Mouse (Mus musculus): ENCODE data around the gene Chid1. TPM values are rescaled to one million over a fixed set of nuclear protein-coding genes. Genes with fewer than 3 reads are reported as not detected.

The Chid1 gene
- polyA plus RNA-seq, 1 experiment from 2014 or later: 41.8 TPM

DNA sequence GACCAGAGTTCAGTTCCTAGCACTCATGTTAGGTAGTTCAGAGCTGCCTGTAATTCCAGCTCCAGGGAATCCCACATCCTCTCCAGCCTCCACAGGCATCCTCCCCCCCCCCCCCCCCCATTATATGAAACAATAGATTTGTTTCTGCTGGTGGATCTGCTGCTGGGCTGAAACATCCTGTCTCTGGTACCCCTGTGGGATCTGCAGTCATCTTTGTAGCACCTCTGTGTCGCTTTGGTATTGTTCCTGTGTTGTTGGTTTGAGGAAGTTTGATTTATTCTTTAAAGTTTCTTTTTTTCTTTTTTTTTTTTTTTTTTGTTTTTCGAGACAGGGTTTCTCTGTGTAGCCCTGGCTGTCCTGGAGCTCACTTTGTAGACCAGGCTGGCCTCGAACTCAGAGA is 35.8 kb upstream of the Chid1 start:
- H3K4me3 ChIP-seq (ENCODE audit: low read length): no peak overlapping the region
- no peaks in the 10 kb centered on the region for H3K27me3 ChIP-seq (ENCODE audit: control insufficient read depth, insufficient read depth, low read depth, low read length)
- WGBS: 76% methylated on average over 3 of the region's 3 CpGs
- H3K9me3 ChIP-seq (ENCODE audit: control insufficient read depth, low read length): no peaks in the 10 kb centered on the region
- no peak overlapping the region for H3K27ac ChIP-seq (ENCODE audit: low read length)
- H3K36me3 ChIP-seq (ENCODE audit: control insufficient read depth, insufficient read depth, low read length): no peaks in the 10 kb centered on the region
- ATAC-seq (ENCODE audit: low read depth): no peak
- 0 out of 2 replicates have a peak, but pooled peaks cover 2% of the 10 kb centered on the region for H3K4me1 ChIP-seq (replicated peaks; ENCODE audit: control insufficient read depth, insufficient read depth, low read length)
- H3K4me2 ChIP-seq (ENCODE audit: low read depth, low read length): no peak overlapping the region
- no peak overlapping the region for H3K9ac ChIP-seq (ENCODE audit: low read length)

DNA sequence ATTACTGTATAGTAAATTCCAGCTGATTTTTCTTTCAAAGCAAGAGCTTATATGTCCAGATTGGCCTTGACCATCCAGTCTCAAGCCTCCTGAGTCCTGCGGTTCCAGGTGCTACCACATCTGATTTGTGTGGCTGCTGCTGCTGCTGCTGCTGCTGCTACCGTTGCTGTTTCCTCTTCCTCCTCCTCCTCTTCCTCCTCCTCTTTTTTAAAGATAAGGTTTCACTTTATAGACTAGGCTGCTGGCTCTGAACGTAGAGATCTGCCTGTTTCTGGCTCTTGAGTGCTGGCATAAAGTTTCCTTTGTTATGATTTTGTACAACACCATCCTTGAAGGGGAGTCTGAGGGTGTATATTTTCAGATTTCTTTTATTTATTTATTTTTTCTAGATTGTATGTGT is 34.4 kb upstream of the Chid1 start:
- no peaks in the 10 kb centered on the region for H3K36me3 ChIP-seq (ENCODE audit: control insufficient read depth, insufficient read depth, low read length)
- H3K27ac ChIP-seq (ENCODE audit: low read length): no peak overlapping the region
- no peak overlapping the region for H3K4me3 ChIP-seq (ENCODE audit: low read length)
- no peaks in the 10 kb centered on the region for H3K27me3 ChIP-seq (ENCODE audit: control insufficient read depth, insufficient read depth, low read depth, low read length)
- peaks cover 2% of the 10 kb centered on the region; the same call in 1 of the 2 replicates for H3K4me1 ChIP-seq (replicated peaks; ENCODE audit: control insufficient read depth, insufficient read depth, low read length)
- no peak overlapping the region for H3K9ac ChIP-seq (ENCODE audit: low read length)
- no peak for ATAC-seq (ENCODE audit: low read depth)
- 58% methylated on average over 3 of the region's 3 CpGs for WGBS
- H3K9me3 ChIP-seq (ENCODE audit: control insufficient read depth, low read length): no peaks in the 10 kb centered on the region
- no peak overlapping the region for H3K4me2 ChIP-seq (ENCODE audit: low read depth, low read length)

DNA sequence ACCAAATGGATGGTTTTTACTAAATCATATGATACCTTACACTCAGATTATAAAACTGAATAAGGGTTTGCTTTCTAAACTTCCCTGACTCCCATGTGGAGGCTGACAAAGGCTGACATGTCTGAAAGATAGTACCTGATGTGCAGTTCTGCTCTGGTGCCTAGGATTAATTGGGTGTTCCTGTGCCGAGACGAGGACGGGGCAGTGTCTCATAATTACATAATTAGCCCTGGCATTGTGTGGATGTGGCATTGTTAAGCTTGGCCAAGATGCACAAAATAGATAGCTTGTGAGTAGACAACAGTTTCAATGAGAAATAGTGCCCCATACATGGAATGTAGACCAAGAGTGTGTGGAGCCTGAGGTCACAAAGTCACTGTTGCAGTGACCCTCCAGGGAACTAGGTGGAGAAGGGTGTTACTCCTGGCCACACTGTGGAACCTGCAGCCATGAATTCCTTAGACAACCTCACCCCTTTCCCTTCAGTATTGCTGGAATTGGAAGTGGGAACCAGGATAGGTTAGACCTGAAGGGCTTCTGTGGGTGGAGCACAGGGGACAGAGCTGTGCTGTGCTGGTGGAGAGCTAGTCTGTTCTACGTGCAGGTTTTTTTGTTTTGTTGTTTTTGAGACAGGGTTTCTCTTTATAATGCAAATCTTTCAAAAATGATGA is 31.1 kb upstream of the Chid1 start:
- no peaks in the 10 kb centered on the region for H3K9me3 ChIP-seq (ENCODE audit: control insufficient read depth, low read length)
- ATAC-seq (ENCODE audit: low read depth): no peak
- WGBS: 71% methylated on average over 4 of the region's 4 CpGs

DNA sequence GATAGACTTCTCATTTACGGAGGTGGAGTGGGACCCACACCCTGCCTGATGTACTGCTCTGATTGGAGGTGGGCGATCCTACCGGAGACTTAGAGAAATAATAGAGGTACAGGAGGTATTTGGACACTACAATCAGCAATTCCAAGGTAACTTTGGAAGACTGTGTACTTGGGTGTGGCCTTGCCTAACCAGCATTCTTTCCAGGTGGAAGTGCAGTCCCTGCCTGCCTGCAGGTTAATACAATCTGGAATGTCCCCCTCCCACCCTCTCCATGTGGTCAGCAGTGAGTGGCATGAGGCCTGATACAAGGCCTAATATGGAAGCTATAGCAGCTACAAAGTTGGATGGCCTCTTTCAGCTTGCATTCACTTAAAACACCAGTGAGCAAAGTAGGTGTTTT is 30.3 kb upstream of the Chid1 start:
- 0 out of 2 replicates have a peak, but pooled peaks have one; percentile 55 for ATAC-seq (ENCODE audit: low read depth)
- H3K27me3 ChIP-seq (ENCODE audit: control insufficient read depth, insufficient read depth, low read depth, low read length): no peaks in the 10 kb centered on the region
- H3K9ac ChIP-seq (ENCODE audit: low read length): no peak overlapping the region
- no peak overlapping the region for H3K4me2 ChIP-seq (ENCODE audit: low read depth, low read length)
- no peak overlapping the region for H3K4me3 ChIP-seq (ENCODE audit: low read length)
- H3K36me3 ChIP-seq (ENCODE audit: control insufficient read depth, insufficient read depth, low read length): 0 out of 2 replicates have a peak, but pooled peaks cover 2% of the 10 kb centered on the region
- H3K27ac ChIP-seq (ENCODE audit: low read length): no peak overlapping the region
- H3K9me3 ChIP-seq (ENCODE audit: control insufficient read depth, low read length): no peaks in the 10 kb centered on the region
- WGBS: 88% methylated on average over 3 of the region's 3 CpGs
- peaks cover 8% of the 10 kb centered on the region for H3K4me1 ChIP-seq (replicated peaks; ENCODE audit: control insufficient read depth, insufficient read depth, low read length)

More for the DNA sequence above, 31.1 kb upstream of the Chid1 start:
- no peak overlapping the region for H3K9ac ChIP-seq (ENCODE audit: low read length)
- peaks cover 8% of the 10 kb centered on the region for H3K4me1 ChIP-seq (replicated peaks; ENCODE audit: control insufficient read depth, insufficient read depth, low read length)
- no peaks in the 10 kb centered on the region for H3K36me3 ChIP-seq (ENCODE audit: control insufficient read depth, insufficient read depth, low read length)
- no peak overlapping the region for H3K4me3 ChIP-seq (ENCODE audit: low read length)
- H3K4me2 ChIP-seq (ENCODE audit: low read depth, low read length): no peak overlapping the region
- no peak overlapping the region for H3K27ac ChIP-seq (ENCODE audit: low read length)
- no peaks in the 10 kb centered on the region for H3K27me3 ChIP-seq (ENCODE audit: control insufficient read depth, insufficient read depth, low read depth, low read length)

DNA sequence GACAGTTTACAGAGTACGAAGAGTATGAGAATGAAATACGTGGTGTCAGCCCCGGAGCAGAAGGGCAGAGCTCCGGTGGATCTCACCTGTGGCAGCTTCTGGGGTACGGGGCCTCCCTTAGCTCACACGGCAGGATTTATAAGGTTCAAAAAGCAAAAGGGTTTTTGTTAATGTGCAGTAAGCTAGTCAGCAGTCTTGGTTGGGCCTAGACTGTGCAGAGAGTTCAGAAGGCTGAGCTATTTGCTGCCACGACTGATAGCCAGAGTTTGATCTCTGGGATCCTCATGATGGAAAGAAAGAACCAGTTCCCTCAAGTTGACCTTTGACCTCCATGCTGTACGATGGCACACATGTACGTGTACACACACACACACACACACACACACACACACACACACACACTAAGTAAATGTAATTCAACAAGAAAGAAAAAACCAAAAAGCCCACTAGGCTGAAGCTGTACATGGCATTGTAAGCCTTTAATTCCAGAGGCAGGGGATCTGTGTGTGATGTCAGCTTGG is 29.7 kb upstream of the Chid1 start:
- ATAC-seq (ENCODE audit: low read depth): no peak
- WGBS: 70% methylated on average over 9 of the region's 9 CpGs

DNA sequence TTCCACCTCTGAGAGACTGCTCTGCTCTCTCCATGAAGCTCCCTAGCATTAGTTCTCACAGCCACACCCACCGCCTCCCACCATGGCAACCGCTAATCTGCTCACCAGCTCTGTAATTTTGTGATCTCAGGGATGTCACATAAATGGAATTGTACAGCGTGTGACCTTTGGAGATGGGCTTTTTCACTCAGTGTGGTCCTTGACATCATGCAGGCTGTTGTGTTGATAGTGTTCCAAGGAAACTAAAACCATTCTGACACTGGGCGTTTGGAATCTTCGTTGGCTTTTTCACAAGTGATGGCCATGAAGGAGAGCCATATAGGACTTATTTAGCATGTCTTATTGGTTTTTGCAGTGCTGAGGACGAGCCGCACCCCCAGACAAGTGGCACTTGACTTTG is 26.9 kb upstream of the Chid1 start:
- no peaks in the 10 kb centered on the region for H3K9me3 ChIP-seq (ENCODE audit: control insufficient read depth, low read length)

More for the DNA sequence above, 29.7 kb upstream of the Chid1 start:
- Histone ChIP-seq H3K9ac (ENCODE audit: low read length) (no peak overlapping the region), H3K4me3 (ENCODE audit: low read length) (no peak overlapping the region), H3K27me3 (ENCODE audit: control insufficient read depth, insufficient read depth, low read depth, low read length) (no peaks in the 10 kb centered on the region), H3K36me3 (ENCODE audit: control insufficient read depth, insufficient read depth, low read length) (0 out of 2 replicates have a peak, but pooled peaks cover 2% of the 10 kb centered on the region), H3K27ac (ENCODE audit: low read length) (no peak overlapping the region), H3K4me1 (replicated peaks; ENCODE audit: control insufficient read depth, insufficient read depth, low read length) (peaks cover 9% of the 10 kb centered on the region), H3K9me3 (ENCODE audit: control insufficient read depth, low read length) (no peaks in the 10 kb centered on the region), H3K4me2 (ENCODE audit: low read depth, low read length) (no peak overlapping the region)

DNA sequence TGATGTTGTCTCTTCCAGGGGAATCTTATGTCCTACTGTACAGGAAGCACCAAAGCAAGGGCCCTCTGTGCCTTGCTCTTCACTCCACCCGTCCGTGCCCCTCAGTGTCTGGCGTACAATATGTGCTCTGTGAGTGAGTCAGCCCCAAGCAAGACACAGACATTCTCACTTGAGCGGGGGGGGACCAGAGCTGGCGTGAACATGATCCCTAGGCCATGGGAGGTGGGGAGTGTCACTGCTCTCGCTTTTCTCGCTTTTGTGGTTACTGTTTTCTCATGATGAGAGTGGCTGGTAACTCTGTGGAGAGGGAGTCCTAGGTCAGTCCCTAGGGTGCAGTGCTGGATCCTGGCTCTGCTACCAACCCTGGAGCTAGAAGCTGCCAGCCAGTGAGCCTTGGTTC is 24.9 kb upstream of the Chid1 start:
- H3K9ac ChIP-seq (ENCODE audit: low read length): peak overlapping the region; percentile 33; the same call in 1 of the 2 replicates
- no peak overlapping the region for H3K4me2 ChIP-seq (ENCODE audit: low read depth, low read length)
- no peak overlapping the region for H3K4me3 ChIP-seq (ENCODE audit: low read length)

More for the DNA sequence above, 26.9 kb upstream of the Chid1 start:
- Histone ChIP-seq H3K4me3 (ENCODE audit: low read length) (no peak overlapping the region), H3K9ac (ENCODE audit: low read length) (no peak overlapping the region), H3K4me2 (ENCODE audit: low read depth, low read length) (no peak overlapping the region), H3K4me1 (replicated peaks; ENCODE audit: control insufficient read depth, insufficient read depth, low read length) (peaks cover 22% of the 10 kb centered on the region), H3K36me3 (ENCODE audit: control insufficient read depth, insufficient read depth, low read length) (0 out of 2 replicates have a peak, but pooled peaks cover 2% of the 10 kb centered on the region), H3K27me3 (ENCODE audit: control insufficient read depth, insufficient read depth, low read depth, low read length) (no peaks in the 10 kb centered on the region), H3K27ac (ENCODE audit: low read length) (no peak overlapping the region)
- ATAC-seq (ENCODE audit: low read depth): no peak
- 61% methylated on average over 7 of the region's 7 CpGs for WGBS

DNA sequence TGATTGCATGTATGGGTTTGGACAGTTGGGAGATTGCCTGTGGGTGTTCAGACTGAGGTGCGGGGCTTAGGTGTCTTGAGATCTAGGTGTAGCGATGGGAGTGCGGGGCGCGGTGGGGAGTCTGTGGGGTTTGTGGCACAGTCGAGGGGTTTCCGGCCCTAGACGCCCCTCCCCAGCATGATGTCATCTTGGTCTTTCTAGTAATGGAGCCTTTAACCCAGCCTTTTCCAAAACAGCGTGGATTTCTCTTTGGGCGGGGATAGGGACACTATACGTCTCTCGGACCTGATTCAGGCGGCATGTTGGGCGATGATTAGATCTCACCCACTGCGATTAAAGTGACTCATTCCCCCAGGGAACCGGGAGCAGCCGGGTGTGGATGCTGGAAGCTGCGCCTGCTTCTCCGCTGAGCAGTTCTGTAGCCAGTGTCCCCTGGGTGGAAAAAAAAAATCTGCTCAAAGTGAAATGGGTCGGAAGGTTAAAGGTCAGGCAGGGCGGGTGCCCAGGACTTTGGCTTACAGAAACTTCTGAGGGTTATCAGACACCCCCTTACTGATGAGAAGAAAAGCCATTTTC is 23.3 kb upstream of the Chid1 start:
- peak; percentile 7 for ATAC-seq (ENCODE audit: low read depth)
- under 1% methylated on average over 21 of the region's 21 CpGs for WGBS
- Histone ChIP-seq H3K4me1 (replicated peaks; ENCODE audit: control insufficient read depth, insufficient read depth, low read length) (peaks cover 24% of the 10 kb centered on the region), H3K9me3 (ENCODE audit: control insufficient read depth, low read length) (no peaks in the 10 kb centered on the region), H3K9ac (ENCODE audit: low read length) (peak overlapping the region; percentile 100), H3K4me2 (ENCODE audit: low read depth, low read length) (peak overlapping the region; percentile 89), H3K36me3 (ENCODE audit: control insufficient read depth, insufficient read depth, low read length) (0 out of 2 replicates have a peak, but pooled peaks cover 2% of the 10 kb centered on the region), H3K27ac (ENCODE audit: low read length) (peak overlapping the region; percentile 77), H3K27me3 (ENCODE audit: control insufficient read depth, insufficient read depth, low read depth, low read length) (no peaks in the 10 kb centered on the region), H3K4me3 (ENCODE audit: low read length) (peak overlapping the region; percentile 99)

More for the DNA sequence above, 24.9 kb upstream of the Chid1 start:
- no peak for ATAC-seq (ENCODE audit: low read depth)
- H3K9me3 ChIP-seq (ENCODE audit: control insufficient read depth, low read length): no peaks in the 10 kb centered on the region
- WGBS: 75% methylated on average over 7 of the region's 7 CpGs
- no peaks in the 10 kb centered on the region for H3K27me3 ChIP-seq (ENCODE audit: control insufficient read depth, insufficient read depth, low read depth, low read length)
- H3K4me1 ChIP-seq (replicated peaks; ENCODE audit: control insufficient read depth, insufficient read depth, low read length): peaks cover 24% of the 10 kb centered on the region
- H3K36me3 ChIP-seq (ENCODE audit: control insufficient read depth, insufficient read depth, low read length): 0 out of 2 replicates have a peak, but pooled peaks cover 2% of the 10 kb centered on the region
- H3K27ac ChIP-seq (ENCODE audit: low read length): no peak overlapping the region

DNA sequence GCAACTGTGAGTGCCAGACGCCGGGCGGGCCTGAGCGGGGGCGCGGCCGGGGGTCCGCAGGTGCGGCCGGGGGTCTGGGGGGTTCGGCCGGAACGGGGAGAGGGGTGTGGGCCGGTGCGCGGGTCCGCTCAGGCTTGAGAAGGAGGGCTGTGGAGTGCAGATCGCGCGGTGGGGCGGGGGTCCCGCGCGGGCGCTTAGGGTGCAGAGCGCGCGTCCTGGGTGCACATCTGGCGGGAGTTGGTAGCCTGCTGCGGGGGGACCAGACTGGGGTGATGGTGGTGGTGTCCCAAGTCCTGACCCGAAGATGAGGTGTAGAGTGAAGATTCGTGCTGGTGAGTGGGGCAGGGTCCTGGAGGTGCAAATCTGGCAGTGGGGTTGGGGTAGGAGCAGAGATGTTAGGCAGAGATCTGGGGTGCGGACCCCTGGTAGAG is 22.8 kb upstream of the Chid1 start:
- peak overlapping the region; percentile 100 for H3K9ac ChIP-seq (ENCODE audit: low read length)
- peak overlapping the region; percentile 77 for H3K27ac ChIP-seq (ENCODE audit: low read length)
- under 1% methylated on average over 32 of the region's 33 CpGs for WGBS
- no peaks in the 10 kb centered on the region for H3K27me3 ChIP-seq (ENCODE audit: control insufficient read depth, insufficient read depth, low read depth, low read length)
- peaks cover 24% of the 10 kb centered on the region for H3K4me1 ChIP-seq (replicated peaks; ENCODE audit: control insufficient read depth, insufficient read depth, low read length)
- 0 out of 2 replicates have a peak, but pooled peaks cover 2% of the 10 kb centered on the region for H3K36me3 ChIP-seq (ENCODE audit: control insufficient read depth, insufficient read depth, low read length)
- H3K4me2 ChIP-seq (ENCODE audit: low read depth, low read length): peak overlapping the region; percentile 89
- peak overlapping the region; percentile 99 for H3K4me3 ChIP-seq (ENCODE audit: low read length)
- no peaks in the 10 kb centered on the region for H3K9me3 ChIP-seq (ENCODE audit: control insufficient read depth, low read length)
- peak; percentile 44 for ATAC-seq (ENCODE audit: low read depth)

Data from lung, embryonic 16.5 days (tissue).